Mouse (Mus musculus): ENCODE measurements around the gene Plekha5. TPM values are rescaled to one million over a fixed set of nuclear protein-coding genes. Genes with fewer than 3 reads are reported as not detected.

The Plekha5 gene
- total and polyA plus RNA-seq, 2 experiments: 13.0 to 17.1 TPM

DNA sequence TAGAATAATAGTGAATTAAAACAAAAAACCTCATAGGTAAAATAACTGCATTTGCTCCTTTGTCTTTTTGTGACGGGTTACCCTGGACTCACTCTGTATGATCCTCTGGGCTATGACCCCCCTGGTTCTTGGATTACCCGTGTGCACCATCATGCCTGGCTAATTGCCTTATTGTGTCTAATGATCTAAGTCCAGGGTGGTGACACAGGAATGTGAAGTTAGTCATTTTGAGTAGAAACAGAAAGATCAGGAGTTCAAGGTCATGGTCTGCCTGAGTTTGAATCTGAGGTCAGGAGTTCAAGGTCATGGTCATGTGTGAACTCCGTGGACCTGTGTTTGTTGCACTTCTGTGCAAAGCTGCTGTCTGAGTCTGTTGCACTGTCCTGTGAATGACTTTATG, 181.9 kb downstream of the Plekha5 start:
- DNase-seq (ENCODE audit: extremely low read depth, low read depth, low spot score): peak; percentile 37
- no peaks in the 10 kb centered on the region for H3K4me1 ChIP-seq (ENCODE audit: control insufficient read depth, insufficient read depth, low read length)
- 53% methylated on average over 3 of the region's 3 CpGs for whole genome bisulfite sequencing
- no peak overlapping the region for H3K4me3 ChIP-seq (ENCODE audit: insufficient read depth, low read depth, low read length)
- no peak overlapping the region for H3K9ac ChIP-seq (ENCODE audit: low read depth, low read length)
- H3K27me3 ChIP-seq (ENCODE audit: control insufficient read depth, insufficient read depth, low read length): no peaks in the 10 kb centered on the region
- H3K36me3 ChIP-seq (ENCODE audit: control insufficient read depth, insufficient read depth, low read length): no peaks in the 10 kb centered on the region
- H3K79me2 ChIP-seq (ENCODE audit: control insufficient read depth, insufficient read depth, low read length): no peaks in the 10 kb centered on the region
- H3K27ac ChIP-seq (replicated peaks; ENCODE audit: insufficient read depth, low read depth, low read length): no peak overlapping the region
- TF ChIP-seq CTCF (IDR thresholded peaks at IDR 0.05; ENCODE audit: low read depth, low read length): no peak
- no peak for TF ChIP-seq POLR2A (IDR thresholded peaks at IDR 0.05; ENCODE audit: extremely low read depth, insufficient read depth, low read length)

DNA sequence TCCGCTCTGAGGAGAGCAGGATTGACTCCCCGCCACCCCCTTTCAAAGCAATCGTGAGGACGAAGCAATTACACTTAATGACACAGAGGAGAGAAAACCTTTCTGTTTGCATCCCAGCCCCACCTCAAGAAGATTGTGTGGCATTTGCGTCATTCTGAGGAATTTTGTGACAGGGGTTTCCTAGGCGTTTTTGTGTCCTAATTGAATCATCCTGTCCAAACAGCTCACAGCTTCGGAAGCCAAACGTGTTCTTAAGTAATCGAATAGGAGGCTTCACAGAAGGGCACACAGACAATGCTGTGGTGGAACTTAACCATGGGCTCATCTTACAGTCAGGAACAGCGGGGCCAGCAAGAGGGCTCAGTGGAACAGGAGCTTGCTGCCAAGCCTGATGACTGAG, 182.7 kb downstream of the Plekha5 start:
- Histone ChIP-seq H3K79me2 (ENCODE audit: control insufficient read depth, insufficient read depth, low read length) (no peaks in the 10 kb centered on the region), H3K27me3 (ENCODE audit: control insufficient read depth, insufficient read depth, low read length) (no peaks in the 10 kb centered on the region), H3K27ac (replicated peaks; ENCODE audit: insufficient read depth, low read depth, low read length) (no peak overlapping the region), H3K4me1 (ENCODE audit: control insufficient read depth, insufficient read depth, low read length) (no peaks in the 10 kb centered on the region), H3K4me3 (ENCODE audit: insufficient read depth, low read depth, low read length) (no peak overlapping the region), H3K36me3 (ENCODE audit: control insufficient read depth, insufficient read depth, low read length) (no peaks in the 10 kb centered on the region), H3K9ac (ENCODE audit: low read depth, low read length) (no peak overlapping the region)
- no peak for DNase-seq (ENCODE audit: extremely low read depth, low read depth, low spot score)
- 92% methylated on average over 10 of the region's 10 CpGs for WGBS
- TF ChIP-seq POLR2A (IDR thresholded peaks at IDR 0.05; ENCODE audit: extremely low read depth, insufficient read depth, low read length) (no peak), CTCF (IDR thresholded peaks at IDR 0.05; ENCODE audit: low read depth, low read length) (no peak)

DNA sequence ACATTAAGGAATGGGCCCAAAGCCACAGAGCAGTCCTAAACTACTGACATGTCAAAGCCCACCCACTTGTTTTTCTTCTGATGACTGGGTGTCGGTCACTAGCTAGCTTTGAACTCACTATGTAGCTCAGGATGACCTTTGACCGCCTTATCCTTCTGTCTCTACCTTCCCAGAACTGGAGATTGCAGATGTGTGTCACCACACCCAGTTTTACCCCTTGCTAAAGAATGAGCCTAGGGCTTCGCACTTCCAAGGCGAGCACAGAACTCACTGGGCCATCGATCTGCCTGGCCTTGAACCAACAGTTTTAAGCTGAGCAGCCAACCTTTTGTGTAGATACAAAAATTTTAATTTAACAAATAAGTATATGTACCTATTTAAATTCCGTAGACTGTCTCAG, 184.8 kb downstream of the Plekha5 start:
- H3K79me2 ChIP-seq (ENCODE audit: control insufficient read depth, insufficient read depth, low read length): no peaks in the 10 kb centered on the region
- H3K4me1 ChIP-seq (ENCODE audit: control insufficient read depth, insufficient read depth, low read length): no peaks in the 10 kb centered on the region
- H3K27me3 ChIP-seq (ENCODE audit: control insufficient read depth, insufficient read depth, low read length): no peaks in the 10 kb centered on the region
- H3K36me3 ChIP-seq (ENCODE audit: control insufficient read depth, insufficient read depth, low read length): no peaks in the 10 kb centered on the region
- no peak overlapping the region for H3K27ac ChIP-seq (replicated peaks; ENCODE audit: insufficient read depth, low read depth, low read length)
- no peak for TF ChIP-seq CTCF (IDR thresholded peaks at IDR 0.05; ENCODE audit: low read depth, low read length)
- no peak for TF ChIP-seq POLR2A (IDR thresholded peaks at IDR 0.05; ENCODE audit: extremely low read depth, insufficient read depth, low read length)
- H3K9ac ChIP-seq (ENCODE audit: low read depth, low read length): no peak overlapping the region
- no peak overlapping the region for H3K4me3 ChIP-seq (ENCODE audit: insufficient read depth, low read depth, low read length)
- no peak for DNase-seq (ENCODE audit: extremely low read depth, low read depth, low spot score)
- 90% methylated on average over 6 of the region's 6 CpGs for WGBS

DNA sequence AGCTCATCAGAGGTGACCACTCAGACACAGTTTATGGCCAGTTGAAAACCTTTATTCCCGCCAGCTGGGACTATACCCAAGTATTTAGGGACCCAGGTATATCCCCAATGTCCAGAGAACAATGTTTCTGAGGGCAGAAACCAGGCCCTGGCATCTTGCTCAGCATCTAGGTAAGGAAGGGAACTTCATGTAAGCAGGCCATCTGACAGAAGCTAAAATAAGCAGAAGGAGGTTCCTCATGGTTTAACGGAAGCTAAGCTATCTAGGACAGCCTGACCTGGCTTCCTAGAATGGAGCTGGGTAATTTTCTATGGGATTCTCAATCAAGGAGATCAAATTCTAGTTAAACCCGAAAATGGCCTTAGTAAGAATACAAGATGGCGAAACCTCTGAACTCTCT, 185.7 kb downstream of the Plekha5 start:
- no peak overlapping the region for H3K27ac ChIP-seq (replicated peaks; ENCODE audit: insufficient read depth, low read depth, low read length)
- no peaks in the 10 kb centered on the region for H3K79me2 ChIP-seq (ENCODE audit: control insufficient read depth, insufficient read depth, low read length)
- no peak overlapping the region for H3K9ac ChIP-seq (ENCODE audit: low read depth, low read length)
- H3K4me3 ChIP-seq (ENCODE audit: insufficient read depth, low read depth, low read length): no peak overlapping the region
- H3K4me1 ChIP-seq (ENCODE audit: control insufficient read depth, insufficient read depth, low read length): no peaks in the 10 kb centered on the region
- TF ChIP-seq POLR2A (IDR thresholded peaks at IDR 0.05; ENCODE audit: extremely low read depth, insufficient read depth, low read length): no peak
- no peak for TF ChIP-seq CTCF (IDR thresholded peaks at IDR 0.05; ENCODE audit: low read depth, low read length)
- WGBS: 90% methylated on average over 4 of the region's 4 CpGs
- H3K36me3 ChIP-seq (ENCODE audit: control insufficient read depth, insufficient read depth, low read length): no peaks in the 10 kb centered on the region
- H3K27me3 ChIP-seq (ENCODE audit: control insufficient read depth, insufficient read depth, low read length): no peaks in the 10 kb centered on the region
- DNase-seq (ENCODE audit: extremely low read depth, low read depth, low spot score): no peak

DNA sequence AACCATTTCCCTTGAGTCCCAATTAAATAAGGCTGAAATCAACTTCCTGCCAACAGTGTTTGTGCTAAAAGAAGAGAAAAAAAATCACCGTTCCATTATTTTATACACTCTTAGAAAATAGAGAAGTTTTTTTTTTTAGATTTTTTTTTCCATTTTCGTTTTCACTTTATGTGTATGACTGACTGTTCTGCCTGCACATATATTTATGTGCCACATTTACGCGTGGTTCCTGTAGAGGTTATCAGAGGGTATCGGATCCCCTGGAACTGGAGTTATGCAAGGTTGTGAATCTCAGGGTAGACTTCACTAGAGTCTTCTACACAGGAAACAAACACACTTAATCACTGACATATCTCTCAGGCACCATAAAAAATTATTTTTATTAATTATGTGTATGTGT, 186.3 kb downstream of the Plekha5 start:
- TF ChIP-seq CTCF (IDR thresholded peaks at IDR 0.05; ENCODE audit: low read depth, low read length) (no peak), POLR2A (IDR thresholded peaks at IDR 0.05; ENCODE audit: extremely low read depth, insufficient read depth, low read length) (no peak)
- Histone ChIP-seq H3K4me3 (ENCODE audit: insufficient read depth, low read depth, low read length) (no peak overlapping the region), H3K27ac (replicated peaks; ENCODE audit: insufficient read depth, low read depth, low read length) (no peak overlapping the region), H3K36me3 (ENCODE audit: control insufficient read depth, insufficient read depth, low read length) (0 out of 2 replicates have a peak, but pooled peaks cover 2% of the 10 kb centered on the region), H3K27me3 (ENCODE audit: control insufficient read depth, insufficient read depth, low read length) (no peaks in the 10 kb centered on the region), H3K9ac (ENCODE audit: low read depth, low read length) (no peak overlapping the region), H3K79me2 (ENCODE audit: control insufficient read depth, insufficient read depth, low read length) (no peaks in the 10 kb centered on the region), H3K4me1 (ENCODE audit: control insufficient read depth, insufficient read depth, low read length) (no peaks in the 10 kb centered on the region)
- no peak for DNase-seq (ENCODE audit: extremely low read depth, low read depth, low spot score)
- WGBS: 86% methylated on average over 5 of the region's 5 CpGs

DNA sequence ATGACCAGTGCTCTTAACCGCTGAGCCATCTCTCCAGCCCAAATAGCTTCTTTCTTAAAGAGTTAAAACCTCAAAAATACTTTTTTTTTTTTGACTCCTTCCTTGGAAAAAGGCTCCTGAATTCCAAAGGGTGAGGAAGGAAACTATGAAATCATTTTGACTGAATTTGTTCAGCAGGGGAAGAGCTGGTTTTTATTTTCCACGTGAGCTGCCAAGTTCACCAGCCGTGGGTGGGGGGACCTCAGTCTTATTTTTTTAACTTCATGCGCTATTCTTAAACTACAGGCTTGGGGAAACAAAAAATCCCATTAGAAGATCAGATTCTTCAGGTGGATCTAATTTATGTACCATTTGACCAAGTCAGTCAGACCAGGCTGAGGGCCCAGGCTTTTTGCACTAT, 187.4 kb downstream of the Plekha5 start:
- Histone ChIP-seq H3K36me3 (ENCODE audit: control insufficient read depth, insufficient read depth, low read length) (0 out of 2 replicates have a peak, but pooled peaks cover 2% of the 10 kb centered on the region), H3K9ac (ENCODE audit: low read depth, low read length) (no peak overlapping the region), H3K27me3 (ENCODE audit: control insufficient read depth, insufficient read depth, low read length) (no peaks in the 10 kb centered on the region), H3K27ac (replicated peaks; ENCODE audit: insufficient read depth, low read depth, low read length) (no peak overlapping the region), H3K4me1 (ENCODE audit: control insufficient read depth, insufficient read depth, low read length) (no peaks in the 10 kb centered on the region), H3K4me3 (ENCODE audit: insufficient read depth, low read depth, low read length) (no peak overlapping the region), H3K79me2 (ENCODE audit: control insufficient read depth, insufficient read depth, low read length) (no peaks in the 10 kb centered on the region)
- DNase-seq (ENCODE audit: extremely low read depth, low read depth, low spot score): no peak
- 89% methylated on average over 4 of the region's 4 CpGs for WGBS
- TF ChIP-seq POLR2A (IDR thresholded peaks at IDR 0.05; ENCODE audit: extremely low read depth, insufficient read depth, low read length) (no peak), CTCF (IDR thresholded peaks at IDR 0.05; ENCODE audit: low read depth, low read length) (no peak)

All from liver, adult 2 months (tissue).